ENCODE assay signal across 9 mouse cellular contexts in the genomic region with DNA sequence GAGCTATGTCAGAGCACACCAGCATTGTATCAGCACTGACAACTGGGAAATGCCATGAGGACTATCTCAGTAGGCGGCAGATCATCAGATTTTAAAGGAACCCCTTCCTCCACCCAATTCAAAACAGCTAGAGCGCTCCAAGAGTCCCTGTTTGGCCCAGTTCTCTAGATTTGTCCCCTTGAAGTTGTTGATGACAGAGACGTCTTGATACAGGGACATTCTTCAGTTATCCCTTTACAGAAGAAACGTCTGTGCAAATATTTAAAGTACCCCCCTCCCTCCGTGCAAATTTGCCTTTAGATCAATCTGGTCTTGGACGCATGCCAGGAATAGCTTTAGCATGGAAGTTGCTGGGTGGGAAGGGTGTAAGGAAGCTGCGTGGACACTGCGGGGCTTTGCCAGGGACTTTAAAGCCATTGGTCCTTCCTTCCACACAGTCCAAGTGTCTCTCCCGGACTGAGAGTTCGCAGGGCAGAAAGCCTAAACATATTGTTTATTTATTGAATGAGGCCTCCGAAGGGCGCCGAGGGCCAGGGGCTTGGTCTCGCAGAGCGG. TPM values are rescaled to one million over a fixed set of nuclear protein-coding genes. Genes with fewer than 3 reads are reported as not detected.
DNase-seq lines count a peak whose midpoint lies in the region; ATAC-seq and TF ChIP-seq lines count a peak whose summit lies in the region.
"Had no signal": no experiment of that assay in that cellular context is flagged by ENCODE, and none has a peak within 500 bp of the region (broad histone marks: within the 10 kb centered on the region; RNA-seq: fewer than 3 reads in every experiment).

No protein-coding gene starts in this region.

- H3K27me3 ChIP-seq in hindbrain, postnatal 0 days (ENCODE audit: insufficient read depth, low read length): no peaks in the 10 kb centered on the region; the same call in 1 of the 2 replicates

- H3K4me2 ChIP-seq in hindbrain, postnatal 0 days (ENCODE audit: low read depth, low read length): peak overlapping the region; percentile 92

- H3K36me3 ChIP-seq in hindbrain, postnatal 0 days (ENCODE audit: insufficient read depth, low read length): no peaks in the 10 kb centered on the region
- H3K36me3 ChIP-seq: G1E had no signal

- ATAC-seq in hindbrain, postnatal 0 days: peak; percentile 33

- intact Hi-C loops in gastrocnemius, adult 2 months (cut with DNase I): loop anchor here (2.0 kb wide), 1 partner anchor 135 kb away; no protein-coding TSS in a partner anchor

- peaks cover 7% of the 10 kb centered on the region; the same call in 1 of the 2 replicates for H3K4me1 ChIP-seq in hindbrain, postnatal 0 days (ENCODE audit: insufficient read depth, low read length)

- peak overlapping the region; percentile 94 for H3K27ac ChIP-seq in gastrocnemius, adult 2 months
- H3K27ac ChIP-seq in hindbrain, postnatal 0 days: peak overlapping the region; percentile 91

- 2% methylated on average over 15 of the region's 15 CpGs for WGBS in hindbrain, postnatal 0 days

- H3K9ac ChIP-seq in hindbrain, postnatal 0 days (replicated peaks; ENCODE audit: low read length): peak overlapping the region; percentile 90

- no peak for DNase-seq in gastrocnemius, adult 2 months
- DNase-seq in gastrocnemius, postnatal 25 days: no peak
- peak; percentile 10 for DNase-seq in urinary bladder, postnatal 14 days (ENCODE audit: low spot score)
- no peak for DNase-seq in urinary bladder, postnatal 4 days (ENCODE audit: low spot score in 2 of 2)
- peak; percentile 61 for DNase-seq in hindbrain, postnatal 0 days (ENCODE audit: low spot score)
- peak; percentile 17 for DNase-seq in lung, postnatal 14 days
- DNase-seq in gastrocnemius, postnatal 10 days: no peak
- no peak for DNase-seq in urinary bladder, adult 18-20 months (ENCODE audit: low spot score in 2 of 2)

- TF ChIP-seq CTCF in gastrocnemius, adult 2 months (IDR thresholded peaks at IDR 0.05): no peak
- no peak for TF ChIP-seq CTCF in hindbrain, postnatal 0 days (IDR thresholded peaks at IDR 0.05; ENCODE audit: low read depth)

- no peaks in the 10 kb centered on the region for H3K9me3 ChIP-seq in hindbrain, postnatal 0 days (ENCODE audit: low read length)

- H3K4me3 ChIP-seq in gastrocnemius, adult 2 months: peak overlapping the region; percentile 98
- H3K4me3 ChIP-seq in hindbrain, postnatal 0 days (ENCODE audit: low read length): peak overlapping the region; percentile 84

RNA-seq across cellular contexts. Expression of a gene that starts 0.6 kb away (rescaled TPM):
- total RNA-seq in gastrocnemius, adult 2 months (2021): 10 to 100 TPM; 35.9 to 44.0 TPM
- 10 to 100 TPM; 31.9 to 35.8 TPM for total RNA-seq in gastrocnemius, postnatal 25 days (2021)
- 23.8 and 37.8 TPM in 2 replicates for total RNA-seq in hindbrain, postnatal 0 days (2014; rRNA removed)
- 28.6 and 30.9 TPM in 2 replicates for polyA plus RNA-seq in hindbrain, postnatal 0 days (2015; fragmentation: Nextera tagmentation; extraction: Ambion mirVana)
- total RNA-seq in gastrocnemius, postnatal 10 days (2021): 10 to 100 TPM; 11.4 to 14.5 TPM
- polyA plus RNA-seq: G1E had no signal

RNA-seq across cellular contexts. Expression of a gene that starts 35.9 kb away (rescaled TPM):
- total RNA-seq in gastrocnemius, adult 2 months (2021): 10 to 100 TPM in 1 of 2 experiments, 1 to 10 TPM in 1; 9.4 to 11.4 TPM
- total RNA-seq in gastrocnemius, postnatal 25 days (2021): 10 to 100 TPM in 1 of 2 experiments, 1 to 10 TPM in 1; 9.9 to 11.5 TPM
- 27.1 and 32.6 TPM in 2 replicates for total RNA-seq in hindbrain, postnatal 0 days (2014; rRNA removed)
- 15.1 and 15.3 TPM in 2 replicates for polyA plus RNA-seq in hindbrain, postnatal 0 days (2015; fragmentation: Nextera tagmentation; extraction: Ambion mirVana)
- 10 to 100 TPM; 17.1 to 19.8 TPM for total RNA-seq in gastrocnemius, postnatal 10 days (2021)

RNA-seq across cellular contexts. Expression of a gene that starts 45.4 kb away (rescaled TPM):
- total RNA-seq in gastrocnemius, adult 2 months (2021): not detected
- total RNA-seq in gastrocnemius, postnatal 25 days (2021): not detected
- total RNA-seq in hindbrain, postnatal 0 days (2014; rRNA removed): not detected in 2 replicates
- 0.29 and 0.31 TPM in 2 replicates for polyA plus RNA-seq in hindbrain, postnatal 0 days (2015; fragmentation: Nextera tagmentation; extraction: Ambion mirVana)
- not detected for total RNA-seq in gastrocnemius, postnatal 10 days (2021)
- total RNA-seq: G1E had no signal
- polyA plus RNA-seq: G1E had no signal

Comparison
In these comparisons a context has a peak if more than half of its experiments do, and no peak if none do; other contexts are left out.
1. DNase-seq: peak in urinary bladder, postnatal 14 days (single experiment), hindbrain, postnatal 0 days (single experiment) and lung, postnatal 14 days (single experiment); none in gastrocnemius, adult 2 months (single experiment), gastrocnemius, postnatal 25 days (single experiment), urinary bladder, postnatal 4 days (0 of 2), gastrocnemius, postnatal 10 days (single experiment) and urinary bladder, adult 18-20 months (0 of 2).